Comparison of ENCODE assay signal across 38 mouse cellular contexts in genomic region chr13:54033653-54034052, GRCm38 (mm10). TPM values are rescaled to one million over a fixed set of nuclear protein-coding genes. Genes with fewer than 3 reads are reported as not detected.
"Had no signal": no experiment of that assay in that cellular context is flagged by ENCODE, and none has a peak within 500 bp of the region (broad histone marks: within the 10 kb centered on the region; RNA-seq: fewer than 3 reads in every experiment).

No protein-coding gene starts in this region.

- H3K27me3 ChIP-seq: limb, embryonic 15.5 days; liver, embryonic 12.5 days; liver, embryonic 13.5 days; liver, embryonic 15.5 days; lung, embryonic 15.5 days; midbrain, embryonic 12.5 days; midbrain, embryonic 13.5 days; midbrain, embryonic 15.5 days had no signal

- H3K4me2 ChIP-seq: limb, embryonic 12.5 days; limb, embryonic 13.5 days; limb, embryonic 15.5 days; liver, embryonic 11.5 days; liver, embryonic 12.5 days; liver, embryonic 13.5 days; liver, embryonic 15.5 days; lung, embryonic 14.5 days; lung, embryonic 15.5 days; midbrain, embryonic 11.5 days; midbrain, embryonic 12.5 days; midbrain, embryonic 13.5 days; midbrain, embryonic 15.5 days had no signal

- H3K9ac ChIP-seq: limb, embryonic 12.5 days; limb, embryonic 13.5 days; limb, embryonic 15.5 days; liver, embryonic 12.5 days; liver, embryonic 13.5 days; liver, embryonic 14.5 days; liver, embryonic 15.5 days; liver, postnatal 0 days; lung, embryonic 14.5 days; lung, embryonic 15.5 days; midbrain, embryonic 12.5 days; midbrain, embryonic 13.5 days; midbrain, embryonic 15.5 days had no signal

- H3K36me3 ChIP-seq: limb, embryonic 10.5 days; limb, embryonic 12.5 days; limb, embryonic 13.5 days; limb, embryonic 15.5 days; liver, embryonic 12.5 days; liver, embryonic 13.5 days; liver, embryonic 15.5 days; lung, embryonic 15.5 days; midbrain, embryonic 10.5 days; midbrain, embryonic 12.5 days; midbrain, embryonic 13.5 days; midbrain, embryonic 15.5 days had no signal

- H3K4me1 ChIP-seq: limb, embryonic 10.5 days; limb, embryonic 12.5 days; limb, embryonic 13.5 days; limb, embryonic 15.5 days; liver, embryonic 15.5 days; lung, embryonic 15.5 days; megakaryocyte, embryonic 14.5 days; midbrain, embryonic 10.5 days; midbrain, embryonic 12.5 days; midbrain, embryonic 13.5 days; midbrain, embryonic 15.5 days had no signal

- H3K4me3 ChIP-seq: limb, embryonic 10.5 days; limb, embryonic 12.5 days; limb, embryonic 13.5 days; limb, embryonic 15.5 days; liver, embryonic 12.5 days; liver, embryonic 13.5 days; liver, embryonic 15.5 days; lung, embryonic 15.5 days; megakaryocyte, embryonic 14.5 days; midbrain, embryonic 10.5 days; midbrain, embryonic 12.5 days; midbrain, embryonic 13.5 days; midbrain, embryonic 15.5 days; myocyte had no signal

- H3K27ac ChIP-seq: limb, embryonic 10.5 days; limb, embryonic 12.5 days; limb, embryonic 13.5 days; limb, embryonic 15.5 days; liver, embryonic 12.5 days; liver, embryonic 13.5 days; liver, embryonic 14.5 days; liver, embryonic 15.5 days; lung, embryonic 15.5 days; macrophage; midbrain, embryonic 10.5 days; midbrain, embryonic 12.5 days; midbrain, embryonic 13.5 days; midbrain, embryonic 15.5 days had no signal

- ATAC-seq: liver, embryonic 12.5 days; liver, postnatal 0 days; lung, postnatal 0 days; midbrain, embryonic 13.5 days; midbrain, embryonic 15.5 days; midbrain, embryonic 16.5 days had no signal

- DNase-seq: left cerebral cortex, postnatal 4 days; liver; liver, embryonic 13.5 days; liver, postnatal 0 days; lung, adult 18-20 months; lung, adult 2 months; lung, embryonic 14.5 days; lung, postnatal 10 days; lung, postnatal 14 days; lung, postnatal 36 days; lung, postnatal 4 days; midbrain, embryonic 14.5 days had no signal

- H3K9me3 ChIP-seq: limb, embryonic 10.5 days; limb, embryonic 12.5 days; limb, embryonic 13.5 days; limb, embryonic 15.5 days; liver, embryonic 12.5 days; liver, embryonic 13.5 days; liver, embryonic 15.5 days; lung, embryonic 15.5 days; midbrain, embryonic 10.5 days; midbrain, embryonic 12.5 days; midbrain, embryonic 13.5 days; midbrain, embryonic 15.5 days had no signal

RNA-seq across cellular contexts. Expression of gene Drd1, which starts 21.9 kb away (rescaled TPM):
- total RNA-seq: liver, adult 2 months; megakaryocyte progenitor cell, adult 5-6 weeks; megakaryocyte, adult 5-6 weeks; megakaryocyte-erythroid progenitor cell, adult 5-6 weeks; monocyte, adult 5-6 weeks had no signal
- polyA plus RNA-seq: limb, embryonic 10.5 days; limb, embryonic 11.5 days; limb, embryonic 12.5 days; limb, embryonic 13.5 days; liver, adult 2 months; liver, embryonic 11.5 days; liver, embryonic 12.5 days; liver, embryonic 13.5 days; liver, embryonic 14.5 days; liver, embryonic 15.5 days; liver, embryonic 16.5 days; liver, postnatal 0 days; lung, adult 2 months; myocyte had no signal
